Mouse (Mus musculus) cerebellum, adult 2 months (tissue): ENCODE results near the gene Crtac1.

Experiments used
- CTCF ChIP-seq: fragments of 200-500 bp; IDR thresholded peaks from 2 replicates; pipeline ENCODE4 v1.5.1; 2011; ENCODE audit warnings: low read depth, mild to moderate bottlenecking, control low read depth, low read length, moderate library complexity, borderline replicate concordance; ENCODE audit not compliant: insufficient read depth
- POLR2A ChIP-seq: fragments of 200-500 bp; IDR thresholded peaks from 2 replicates; pipeline ENCODE4 v1.6.1; 2011; ENCODE audit warnings: low read length, control low read depth, borderline replicate concordance; ENCODE audit not compliant: insufficient read depth

- TF ChIP-seq POLR2A: peak; percentile 15; the same call in 1 of the 2 replicates
- TF ChIP-seq CTCF: no peak
Observed at GRCm38 (mm10) chr19:42270119-42270518, 161.5 kb downstream of the Crtac1 start.
